ENCODE assay signal across 23 mouse cellular contexts in the genomic region with DNA sequence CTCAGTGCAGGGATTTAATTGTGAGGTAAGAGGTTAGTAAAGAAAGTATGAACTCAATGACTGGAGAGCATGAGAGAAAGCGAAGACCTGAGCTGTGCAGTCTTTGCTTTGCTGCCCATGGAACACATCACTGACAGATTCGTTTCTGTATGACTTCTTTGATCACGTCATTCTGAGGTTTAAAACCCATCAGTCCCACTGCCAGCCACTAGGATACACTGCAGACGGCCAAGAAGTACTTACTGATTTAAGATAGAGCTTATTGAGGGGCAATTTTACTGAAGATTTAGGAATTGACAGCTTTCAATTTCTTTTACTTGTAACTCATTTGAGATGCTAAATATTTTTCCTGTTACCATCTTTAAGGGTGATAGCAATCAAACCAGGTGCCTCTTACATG. TPM values are rescaled to one million over a fixed set of nuclear protein-coding genes. Genes with fewer than 3 reads are reported as not detected.
DNase-seq lines count a peak whose midpoint lies in the region; ATAC-seq and TF ChIP-seq lines count a peak whose summit lies in the region.
"Had no signal": no experiment of that assay in that cellular context is flagged by ENCODE, and none has a peak within 500 bp of the region (broad histone marks: within the 10 kb centered on the region; RNA-seq: fewer than 3 reads in every experiment).

No protein-coding gene starts in this region.

- ATAC-seq in hindbrain, postnatal 0 days, result no peak
- no peak for ATAC-seq in hindbrain, embryonic 13.5 days (ENCODE audit: low FRiP score)
- ATAC-seq: inflammation-experienced regulatory T-cells, adult 6 months; lung, postnatal 0 days; Patski had no signal

- no peak overlapping the region for H3K27ac ChIP-seq in hindbrain, postnatal 0 days
- no peak overlapping the region for H3K27ac ChIP-seq in hindbrain, embryonic 13.5 days
- H3K27ac ChIP-seq: embryonic facial prominence, embryonic 12.5 days; forebrain, embryonic 12.5 days; kidney, postnatal 0 days; midbrain, embryonic 12.5 days; neural tube, embryonic 12.5 days had no signal

- TF ChIP-seq CTCF in hindbrain, postnatal 0 days (IDR thresholded peaks at IDR 0.05; ENCODE audit: low read depth), result peak; percentile 16

- no peak overlapping the region for H3K9ac ChIP-seq in hindbrain, postnatal 0 days (replicated peaks; ENCODE audit: low read length)
- no peak overlapping the region for H3K9ac ChIP-seq in hindbrain, embryonic 13.5 days
- H3K9ac ChIP-seq: embryonic facial prominence, embryonic 12.5 days; forebrain, embryonic 12.5 days; midbrain, embryonic 12.5 days; neural tube, embryonic 12.5 days had no signal

- H3K4me2 ChIP-seq in hindbrain, postnatal 0 days (ENCODE audit: low read depth, low read length), result no peak overlapping the region
- no peak overlapping the region for H3K4me2 ChIP-seq in hindbrain, embryonic 13.5 days
- H3K4me2 ChIP-seq: embryonic facial prominence, embryonic 12.5 days; forebrain, embryonic 12.5 days; heart, embryonic 11.5 days; midbrain, embryonic 12.5 days; neural tube, embryonic 12.5 days had no signal

- H3K4me1 ChIP-seq in hindbrain, postnatal 0 days (ENCODE audit: insufficient read depth, low read length), result no peaks in the 10 kb centered on the region
- no peaks in the 10 kb centered on the region for H3K4me1 ChIP-seq in hindbrain, embryonic 13.5 days (replicated peaks)
- H3K4me1 ChIP-seq: embryonic facial prominence, embryonic 12.5 days; forebrain, embryonic 12.5 days; midbrain, embryonic 12.5 days; neural tube, embryonic 12.5 days had no signal

- no peaks in the 10 kb centered on the region for H3K9me3 ChIP-seq in hindbrain, postnatal 0 days (ENCODE audit: low read length)
- H3K9me3 ChIP-seq in hindbrain, embryonic 13.5 days, result no peaks in the 10 kb centered on the region
- H3K9me3 ChIP-seq: embryonic facial prominence, embryonic 12.5 days; forebrain, embryonic 12.5 days; midbrain, embryonic 12.5 days; neural tube, embryonic 12.5 days had no signal

- H3K27me3 ChIP-seq in hindbrain, postnatal 0 days (ENCODE audit: insufficient read depth, low read length), result no peaks in the 10 kb centered on the region
- H3K27me3 ChIP-seq in hindbrain, embryonic 13.5 days, result no peaks in the 10 kb centered on the region
- H3K27me3 ChIP-seq: embryonic facial prominence, embryonic 12.5 days; forebrain, embryonic 12.5 days; midbrain, embryonic 12.5 days; neural tube, embryonic 12.5 days; Patski had no signal

- 66% methylated on average over 4 of the region's 4 CpGs for WGBS in hindbrain, postnatal 0 days
- WGBS in hindbrain, embryonic 13.5 days, result 78% methylated on average over 4 of the region's 4 CpGs

- intact Hi-C loops in gastrocnemius, postnatal 14 days (cut with DNase I; ENCODE audit: low total_unique reads), result no loop called here

- DNase-seq in hindbrain, postnatal 0 days (ENCODE audit: low spot score), result no peak
- peak; percentile 7 for DNase-seq in A20 (ENCODE audit: low read depth, low spot score)
- peak; percentile 35 to 49 for DNase-seq in CD8-positive naive resting alpha-beta T cell, adult 2 months (ENCODE audit: low read depth in 2 of 2, low spot score in 2 of 2)
- DNase-seq in thymus, postnatal 25 days, result peak; percentile 47
- no peak for DNase-seq in gastrocnemius, postnatal 14 days
- no peak for DNase-seq in neural tube, embryonic 10.5 days (ENCODE audit: extremely low spot score, low spot score)
- DNase-seq: adrenal gland, adult 2 months; cerebellum, adult 11-12 months; cerebellum, postnatal 14 days; kidney, adult 18-20 months; right cerebral cortex, postnatal 25 days; spleen, adult 18-20 months had no signal

- no peak overlapping the region for H3K4me3 ChIP-seq in hindbrain, postnatal 0 days (ENCODE audit: low read length)
- H3K4me3 ChIP-seq in hindbrain, embryonic 13.5 days, result no peak overlapping the region
- H3K4me3 ChIP-seq: embryonic facial prominence, embryonic 12.5 days; forebrain, embryonic 12.5 days; midbrain, embryonic 12.5 days; neural tube, embryonic 12.5 days had no signal

- no peaks in the 10 kb centered on the region for H3K36me3 ChIP-seq in hindbrain, postnatal 0 days (ENCODE audit: insufficient read depth, low read length)
- no peaks in the 10 kb centered on the region for H3K36me3 ChIP-seq in hindbrain, embryonic 13.5 days
- H3K36me3 ChIP-seq: embryonic facial prominence, embryonic 12.5 days; forebrain, embryonic 12.5 days; G1E; midbrain, embryonic 12.5 days; neural tube, embryonic 12.5 days had no signal

RNA-seq across cellular contexts. Expression of a gene that starts 49.6 kb away (rescaled TPM):
- total RNA-seq in hindbrain, postnatal 0 days (2014; rRNA removed), result 50.6 and 60.2 TPM in 2 replicates
- 50.3 and 54.9 TPM in 2 replicates for polyA plus RNA-seq in hindbrain, postnatal 0 days (2015; fragmentation: Nextera tagmentation; extraction: Ambion mirVana)
- 20.3 and 20.6 TPM in 2 replicates for polyA plus RNA-seq in hindbrain, embryonic 13.5 days (2015; fragmentation: Nextera tagmentation; extraction: Ambion mirVana)
- 1 to 10 TPM; 1.9 to 3.3 TPM for total RNA-seq in gastrocnemius, postnatal 14 days (2021)
- polyA plus RNA-seq: G1E had no signal

Comparison
In these comparisons a context has a peak if more than half of its experiments do, and no peak if none do; other contexts are left out.
1. DNase-seq: peak in A20 (single experiment), CD8-positive naive resting alpha-beta T cell, adult 2 months (2 of 2) and thymus, postnatal 25 days (single experiment); none in hindbrain, postnatal 0 days (single experiment), gastrocnemius, postnatal 14 days (single experiment) and neural tube, embryonic 10.5 days (single experiment).
2. RNA of a gene that starts 49.6 kb away (total RNA-seq): 50.6 to 60.2 TPM in hindbrain, postnatal 0 days; 1.9 to 3.3 TPM in gastrocnemius, postnatal 14 days; every median in the first group is over 10 times any median in the second.